Mouse (Mus musculus): ENCODE measurements around the gene Vmn1r211.
"Not testable (repeated sequence)": the region's sequence is repeated elsewhere in the genome, so short reads cannot be mapped to it uniquely, and the experiment has no call there.

Gene Vmn1r211

GRCm38 (mm10) chr13:22857461-22857860 lies at the start of gene Vmn1r211:
Gene Vmn1r211, minus strand, starts transcription at chr13:22857561.
- in situ Hi-C loops (cut with MboI, MseI): no loop called here

- in situ Hi-C loops (cut with MboI, MseI): no loop called here
Observed at GRCm38 (mm10) chr13:22884105-22884504, 26.7 kb upstream of the Vmn1r211 start, which contains the start of gene Vmn1r212. Gene Vmn1r212, minus strand, starts transcription at chr13:22884205.

GRCm38 (mm10) chr13:22879257-22879656 lies 21.9 kb upstream of the Vmn1r211 start:
- in situ Hi-C loops (cut with MboI, MseI): no loop called here

- in situ Hi-C loops (cut with MboI, MseI): no loop called here
Observed at GRCm38 (mm10) chr13:22854760-22855159, 2.6 kb downstream of the Vmn1r211 start.

GRCm38 (mm10) chr13:22846798-22847197 lies 10.6 kb downstream of the Vmn1r211 start:
- in situ Hi-C loops (cut with MboI, MseI): no loop called here

- in situ Hi-C loops (cut with MboI, MseI): not testable (repeated sequence)
Observed at GRCm38 (mm10) chr13:22844304-22844703, 13.1 kb downstream of the Vmn1r211 start.

- in situ Hi-C loops (cut with MboI, MseI): no loop called here
Observed at GRCm38 (mm10) chr13:22831248-22831647, 26.1 kb downstream of the Vmn1r211 start, which contains the start of gene Vmn1r210. Gene Vmn1r210, minus strand, starts transcription at chr13:22831348.

GRCm38 (mm10) chr13:22829395-22829794 lies 28.0 kb downstream of the Vmn1r211 start:
- in situ Hi-C loops (cut with MboI, MseI): not testable (repeated sequence)

GRCm38 (mm10) chr13:22821601-22822000 lies 35.8 kb downstream of the Vmn1r211 start:
- in situ Hi-C loops (cut with MboI, MseI): loop anchor here (5.0 kb wide), 1 partner anchor 54 kb away; no protein-coding TSS in a partner anchor

- in situ Hi-C loops (cut with MboI, MseI): not testable (repeated sequence)
Observed at GRCm38 (mm10) chr13:22809582-22809981, 47.8 kb downstream of the Vmn1r211 start, which contains the start of gene Vmn1r209. Gene Vmn1r209, minus strand, starts transcription at chr13:22809682.
